Mouse (Mus musculus) forebrain, embryonic 10.5 days (tissue): ENCODE measurements around the gene Tmem135. TPM values are rescaled to one million over a fixed set of nuclear protein-coding genes. Genes with fewer than 3 reads are reported as not detected.

Experiments
- DNase-seq: peaks from one replicate; pipeline ENCODE4 v3.0.0-alpha.2; 2017; ENCODE audit warnings: low spot score; ENCODE audit errors: extremely low spot score
- H3K27ac ChIP-seq: fragments of 300-500 bp; sonication (generic); 2 replicates; pipeline ENCODE4 v1.5.1; 2016; ENCODE audit warnings: mild to moderate bottlenecking
- H3K27me3 ChIP-seq: fragments of 300-500 bp; sonication (generic); 2 replicates; pipeline ENCODE4 v1.6.1; 2016; ENCODE audit warnings: mild to moderate bottlenecking; ENCODE audit not compliant: poor library complexity, severe bottlenecking
- H3K36me3 ChIP-seq: fragments of 300-500 bp; sonication (generic); replicated peaks from 2 replicates; pipeline ENCODE4 v1.6.1; 2016; ENCODE audit warnings: mild to moderate bottlenecking, moderate library complexity
- H3K4me1 ChIP-seq: fragments of 300-500 bp; sonication (generic); 2 replicates; pipeline ENCODE4 v1.6.1; 2016
- H3K4me3 ChIP-seq: fragments of 300-500 bp; sonication (generic); 2 replicates; pipeline ENCODE4 v1.5.1; 2016; ENCODE audit warnings: mild to moderate bottlenecking, moderate library complexity
- H3K9me3 ChIP-seq: fragments of 300-500 bp; sonication (generic); 2 replicates; pipeline ENCODE4 v1.6.1; 2016; ENCODE audit warnings: mild to moderate bottlenecking, moderate library complexity
- WGBS: fragments of 180-500 bp; shearing (Covaris S2); methylation state at CpG from one replicate; pipeline ENCODE4 v1.1.7; 2016; 5-methylcytosine and 5-hydroxymethylcytosine counted together
- polyA plus RNA-seq: library from polyadenylated mRNA; unstranded; fragments of >200 nt; fragmentation: Nextera tagmentation; extraction: Ambion mirVana; gene quantifications from 2 replicates; pipeline ENCODE4 v1.2.1, GENCODE M21; 2016

Gene Tmem135
- polyA plus RNA-seq = 16.1 and 16.5 TPM in 2 replicates

DNA sequence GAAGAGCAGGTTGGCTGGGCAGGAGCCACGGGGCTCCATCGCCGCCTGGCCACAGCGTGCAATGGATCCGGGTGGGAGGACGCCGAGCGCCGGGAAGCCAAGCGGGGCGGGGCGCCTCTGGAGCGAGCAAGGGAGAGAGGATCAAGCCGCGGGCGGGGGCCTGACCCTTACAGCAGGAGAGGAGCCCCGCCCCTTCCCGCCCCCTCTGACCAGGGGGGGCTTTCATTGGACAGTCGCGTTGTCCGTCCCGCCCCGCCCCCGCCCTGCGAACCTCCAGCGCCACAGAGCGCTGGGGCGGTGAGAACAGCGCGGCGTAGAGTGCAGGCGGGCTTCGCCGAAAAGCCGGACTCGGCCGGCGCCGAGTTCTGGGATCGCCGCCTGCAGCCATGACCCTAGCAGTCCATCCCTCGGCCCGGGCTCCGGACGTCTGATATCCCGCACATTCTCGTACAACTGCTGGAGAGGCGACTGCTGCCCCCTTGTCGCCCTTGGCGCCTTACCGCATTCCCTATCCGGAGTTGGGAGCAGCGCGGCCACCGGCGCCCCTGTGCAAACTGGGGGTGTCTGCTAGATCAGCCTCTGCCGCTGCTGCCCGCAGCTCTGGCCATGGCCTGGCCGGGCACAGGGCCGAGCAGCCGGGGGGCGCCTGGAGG is at the start of gene Tmem135, which contains the start of gene Fzd4:
Tmem135 (minus strand) TSS at position 142 of the 653 bp plus-strand sequence.
Fzd4 (plus strand) TSS at position 275 of the 653 bp plus-strand sequence.
- Histone ChIP-seq H3K27me3 (peaks cover 31% of the 10 kb centered on the region), H3K4me1 (peaks cover 62% of the 10 kb centered on the region), H3K9me3 (no peaks in the 10 kb centered on the region), H3K27ac (peak within 1 kb of the TSS; percentile 93), H3K4me3 (peak within 1 kb of the TSS; percentile 85), H3K36me3 (peaks cover 22% of the 10 kb centered on the region)
- peak; percentile 96 for DNase-seq
- WGBS = under 1% methylated on average over 61 of the region's 62 CpGs

DNA sequence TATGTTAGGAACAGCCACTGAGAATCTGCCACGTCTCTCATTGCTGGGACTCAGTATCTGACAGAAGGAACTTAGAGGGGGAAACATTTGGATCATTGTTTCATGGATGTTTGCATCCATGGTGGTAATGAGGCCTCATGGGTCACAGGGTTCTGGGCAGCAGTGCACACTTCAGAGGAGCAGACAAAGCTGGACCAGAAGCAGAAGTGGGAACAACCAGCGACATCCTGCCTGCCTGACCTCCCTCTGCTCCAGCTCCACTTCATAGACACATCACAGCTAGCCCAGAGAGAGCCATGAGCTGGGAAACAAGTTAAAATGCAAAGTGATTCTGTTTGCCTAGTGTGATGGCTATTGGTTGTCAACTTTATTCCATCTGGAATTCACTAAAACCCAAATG is 46.3 kb upstream of the Tmem135 start:
- no peak for DNase-seq
- Histone ChIP-seq H3K27ac (no peak overlapping the region), H3K36me3 (no peaks in the 10 kb centered on the region), H3K9me3 (no peaks in the 10 kb centered on the region), H3K27me3 (no peaks in the 10 kb centered on the region), H3K4me3 (no peak overlapping the region), H3K4me1 (no peaks in the 10 kb centered on the region)
- 74% methylated on average over 2 of the region's 2 CpGs for WGBS

DNA sequence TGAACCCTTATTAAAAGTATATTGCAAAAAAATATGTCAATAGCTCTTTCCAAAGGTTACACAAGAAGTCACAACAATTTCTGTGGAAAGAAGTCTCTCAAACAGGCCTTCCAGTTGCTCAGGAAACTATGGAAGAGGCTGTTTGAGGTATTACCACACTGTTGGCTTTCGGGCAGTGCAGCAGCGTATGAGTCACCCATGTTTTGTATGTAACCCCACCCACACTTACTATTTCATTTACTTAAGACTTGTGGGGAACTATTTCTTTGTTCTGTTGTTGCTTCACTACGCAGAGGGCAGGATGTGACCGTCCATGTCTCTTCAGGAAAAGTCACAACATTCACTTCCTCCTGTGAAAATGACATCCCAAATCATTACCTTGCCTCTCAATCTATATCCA is 41.1 kb upstream of the Tmem135 start:
- WGBS = 89% methylated on average over 4 of the region's 4 CpGs
- Histone ChIP-seq H3K27ac (no peak overlapping the region), H3K4me3 (no peak overlapping the region), H3K27me3 (no peaks in the 10 kb centered on the region), H3K36me3 (no peaks in the 10 kb centered on the region), H3K9me3 (no peaks in the 10 kb centered on the region), H3K4me1 (no peaks in the 10 kb centered on the region)
- DNase-seq = no peak

GRCm38 (mm10) chr7:89442242-89442641 is 38.2 kb upstream of the Tmem135 start:
- no peak for DNase-seq
- 82% methylated on average over 4 of the region's 4 CpGs for WGBS
- H3K4me3 ChIP-seq = no peak overlapping the region

GRCm38 (mm10) chr7:89441291-89441690 is 37.3 kb upstream of the Tmem135 start:
- H3K36me3 ChIP-seq = no peaks in the 10 kb centered on the region
- no peaks in the 10 kb centered on the region for H3K27me3 ChIP-seq
- no peaks in the 10 kb centered on the region for H3K4me1 ChIP-seq
- no peak overlapping the region for H3K27ac ChIP-seq
- no peak for DNase-seq
- 77% methylated on average over 7 of the region's 7 CpGs for WGBS
- no peaks in the 10 kb centered on the region for H3K9me3 ChIP-seq
- no peak overlapping the region for H3K4me3 ChIP-seq

More at GRCm38 (mm10) chr7:89442242-89442641, 38.2 kb upstream of the Tmem135 start:
- no peaks in the 10 kb centered on the region for H3K27me3 ChIP-seq
- H3K4me1 ChIP-seq = no peaks in the 10 kb centered on the region
- H3K27ac ChIP-seq = no peak overlapping the region
- no peaks in the 10 kb centered on the region for H3K9me3 ChIP-seq
- H3K36me3 ChIP-seq = no peaks in the 10 kb centered on the region

DNA sequence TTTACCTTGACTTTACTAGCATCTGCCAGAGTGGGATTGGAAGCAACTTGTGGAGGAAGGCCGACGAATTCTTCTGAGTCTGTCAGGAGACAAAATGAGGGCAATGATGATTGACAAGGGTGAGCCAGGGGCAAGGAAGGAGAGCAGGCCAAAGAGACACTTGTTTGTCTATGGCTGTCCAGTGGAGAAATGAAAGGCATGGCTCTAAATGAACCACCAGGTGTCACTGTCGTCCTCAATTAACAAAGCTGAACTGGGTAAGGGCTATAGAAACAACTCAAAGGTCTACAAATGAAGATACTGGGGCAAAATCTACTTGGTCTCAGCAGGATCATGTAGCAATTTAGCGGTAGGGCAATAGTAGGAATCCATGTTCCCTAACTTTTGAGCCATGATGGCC is 33.6 kb upstream of the Tmem135 start:
- DNase-seq = no peak
- Histone ChIP-seq H3K27ac (no peak overlapping the region), H3K4me3 (no peak overlapping the region), H3K9me3 (no peaks in the 10 kb centered on the region), H3K36me3 (no peaks in the 10 kb centered on the region), H3K27me3 (no peaks in the 10 kb centered on the region), H3K4me1 (peaks cover 3% of the 10 kb centered on the region; the same call in 1 of the 2 replicates)
- 40% methylated on average over 4 of the region's 4 CpGs for WGBS

- H3K4me1 ChIP-seq = peaks cover 3% of the 10 kb centered on the region; the same call in 1 of the 2 replicates
- H3K27me3 ChIP-seq = no peaks in the 10 kb centered on the region
- no peaks in the 10 kb centered on the region for H3K9me3 ChIP-seq
- no peak for DNase-seq
- H3K27ac ChIP-seq = no peak overlapping the region
- no peak overlapping the region for H3K4me3 ChIP-seq
- WGBS = 88% methylated on average over 5 of the region's 5 CpGs
- no peaks in the 10 kb centered on the region for H3K36me3 ChIP-seq
Measured at GRCm38 (mm10) chr7:89436404-89436803, 32.4 kb upstream of the Tmem135 start.

DNA sequence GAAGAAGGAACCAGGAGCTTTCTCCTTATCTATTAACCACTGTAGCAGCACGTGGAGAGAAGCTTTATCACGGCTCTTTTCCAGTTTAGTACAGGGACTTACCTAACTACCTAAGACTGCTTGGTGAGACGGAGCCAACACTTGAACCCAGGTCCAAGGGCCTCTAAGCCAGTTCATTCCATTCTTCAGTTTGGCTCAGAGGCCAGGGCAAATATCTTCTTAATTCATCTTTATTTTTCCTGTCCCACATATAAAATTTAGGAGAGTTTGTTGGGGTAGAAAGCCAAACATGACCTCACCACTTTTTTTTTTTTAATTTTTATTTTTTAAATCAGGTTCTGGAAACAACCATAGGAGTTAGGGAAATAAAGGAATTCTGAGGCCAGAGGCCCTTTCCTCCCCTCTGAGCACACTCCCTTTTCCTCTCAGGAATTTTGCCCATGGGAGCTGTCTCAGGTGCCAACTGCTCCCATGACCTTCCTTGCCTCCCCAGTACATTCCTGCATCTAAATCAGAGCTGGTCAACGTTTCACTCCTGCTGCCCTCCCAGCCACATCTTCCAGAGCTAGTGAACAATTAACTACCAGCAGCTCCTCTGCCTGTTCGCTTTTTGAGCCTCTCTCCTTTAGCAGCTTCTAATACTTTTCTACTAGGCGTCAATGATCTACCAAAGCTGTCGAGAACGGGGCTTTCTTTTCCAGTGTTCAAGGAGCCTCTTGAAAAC is 30.0 kb upstream of the Tmem135 start:
- Histone ChIP-seq H3K36me3 (no peaks in the 10 kb centered on the region), H3K9me3 (no peaks in the 10 kb centered on the region), H3K4me3 (no peak overlapping the region), H3K27ac (no peak overlapping the region), H3K4me1 (peaks cover 3% of the 10 kb centered on the region; the same call in 1 of the 2 replicates), H3K27me3 (no peaks in the 10 kb centered on the region)
- DNase-seq = no peak
- WGBS = 67% methylated on average over 8 of the region's 8 CpGs

DNA sequence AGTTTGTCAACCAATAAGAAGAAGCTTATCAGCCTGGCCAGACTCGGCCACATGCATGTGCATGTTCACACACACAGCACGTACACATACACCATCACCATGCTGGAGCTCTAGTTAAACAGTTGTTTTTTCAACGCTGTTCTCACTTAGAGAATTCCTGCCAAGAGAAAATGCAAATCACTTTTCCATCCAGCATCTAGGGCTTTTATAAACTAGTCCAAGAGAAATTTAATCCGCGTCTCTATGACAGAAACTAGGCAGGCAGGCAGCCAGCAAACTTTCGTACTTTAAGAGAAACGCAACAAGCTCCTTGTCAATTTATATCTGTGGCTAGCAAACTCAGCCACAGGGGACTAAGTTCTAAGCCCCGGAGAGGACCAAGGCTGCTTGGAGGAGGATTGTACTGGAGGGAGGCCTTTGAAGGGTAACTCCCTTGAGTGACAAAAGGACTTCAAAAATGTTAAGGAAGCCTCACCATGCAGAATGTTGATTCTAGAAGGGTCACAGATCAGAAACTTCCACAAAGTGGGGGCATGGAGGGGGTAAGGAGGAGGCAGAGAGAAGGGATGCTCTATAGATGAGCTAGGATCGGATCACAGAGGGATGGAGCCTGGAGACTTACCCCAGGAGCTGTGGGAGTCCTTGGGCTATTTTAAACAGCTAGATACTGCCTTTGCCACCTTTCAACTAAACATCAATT is 29.3 kb upstream of the Tmem135 start:
- WGBS = 93% methylated on average over 9 of the region's 9 CpGs
- Histone ChIP-seq H3K9me3 (no peaks in the 10 kb centered on the region), H3K36me3 (no peaks in the 10 kb centered on the region), H3K4me3 (no peak overlapping the region), H3K4me1 (peaks cover 3% of the 10 kb centered on the region; the same call in 1 of the 2 replicates), H3K27ac (no peak overlapping the region), H3K27me3 (no peaks in the 10 kb centered on the region)
- DNase-seq = no peak

- 90% methylated on average over 2 of the region's 2 CpGs for WGBS
Measured at GRCm38 (mm10) chr7:89431185-89431584, 27.2 kb upstream of the Tmem135 start.

DNA sequence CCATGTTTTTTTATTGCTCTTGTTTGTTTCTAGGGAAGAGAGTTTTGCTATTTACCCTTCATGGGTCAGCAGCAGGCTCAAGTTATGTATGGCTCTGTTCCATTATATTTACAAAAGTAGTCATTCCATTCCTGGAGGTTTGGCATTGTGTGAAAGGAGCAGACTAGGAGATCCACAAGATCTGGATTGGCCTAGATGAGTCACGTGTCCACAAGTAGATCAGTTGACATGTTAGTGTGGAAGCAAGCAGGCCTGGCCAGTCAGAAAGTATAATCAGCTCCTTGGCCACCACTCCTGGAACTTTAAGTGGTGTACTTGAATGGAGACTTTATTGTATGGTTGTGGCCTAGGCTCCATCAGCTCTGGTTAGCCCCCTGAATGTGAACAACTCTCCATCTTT is 25.3 kb upstream of the Tmem135 start:
- H3K4me1 ChIP-seq = peaks cover 18% of the 10 kb centered on the region
- no peaks in the 10 kb centered on the region for H3K9me3 ChIP-seq
- no peak for DNase-seq
- H3K27ac ChIP-seq = no peak overlapping the region
- H3K27me3 ChIP-seq = no peaks in the 10 kb centered on the region
- no peak overlapping the region for H3K4me3 ChIP-seq
- no peaks in the 10 kb centered on the region for H3K36me3 ChIP-seq
- WGBS = 73% methylated on average over 1 of the region's 1 CpGs

More at GRCm38 (mm10) chr7:89431185-89431584, 27.2 kb upstream of the Tmem135 start:
- Histone ChIP-seq H3K27me3 (no peaks in the 10 kb centered on the region), H3K9me3 (no peaks in the 10 kb centered on the region), H3K4me3 (no peak overlapping the region), H3K27ac (no peak overlapping the region), H3K4me1 (peaks cover 8% of the 10 kb centered on the region), H3K36me3 (no peaks in the 10 kb centered on the region)
- DNase-seq = no peak

DNA sequence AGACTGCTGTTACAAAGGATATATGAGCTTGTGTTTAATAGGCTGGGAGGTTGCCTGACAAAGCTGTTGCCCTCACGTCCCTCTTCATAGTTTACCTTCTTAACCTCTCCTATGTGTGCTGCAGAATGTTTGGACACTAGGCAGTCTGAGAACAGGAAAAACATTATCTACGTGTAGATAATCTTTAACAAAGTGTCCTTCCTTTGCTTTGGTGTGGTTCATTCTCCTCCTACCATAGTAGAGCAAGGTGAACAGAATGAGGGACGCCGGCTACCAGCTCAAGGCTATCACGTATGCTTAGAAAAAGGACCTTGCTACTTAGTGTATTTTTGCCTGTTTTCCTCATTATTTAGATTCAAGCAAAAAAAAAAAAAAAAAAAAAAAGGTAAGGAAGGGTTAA is 24.8 kb upstream of the Tmem135 start:
- Histone ChIP-seq H3K4me3 (no peak overlapping the region), H3K36me3 (no peaks in the 10 kb centered on the region), H3K27me3 (no peaks in the 10 kb centered on the region), H3K27ac (no peak overlapping the region), H3K9me3 (no peaks in the 10 kb centered on the region), H3K4me1 (peaks cover 20% of the 10 kb centered on the region; the same call in 1 of the 2 replicates)
- no peak for DNase-seq
- WGBS = 84% methylated on average over 5 of the region's 5 CpGs
